Mouse (Mus musculus): ENCODE measurements around the gene Ndufa3. TPM values are rescaled to one million over a fixed set of nuclear protein-coding genes. Genes with fewer than 3 reads are reported as not detected.

Ndufa3 gene
- total and polyA plus RNA-seq, 3 experiments = 180 to 246 TPM; not detected in 1

DNA sequence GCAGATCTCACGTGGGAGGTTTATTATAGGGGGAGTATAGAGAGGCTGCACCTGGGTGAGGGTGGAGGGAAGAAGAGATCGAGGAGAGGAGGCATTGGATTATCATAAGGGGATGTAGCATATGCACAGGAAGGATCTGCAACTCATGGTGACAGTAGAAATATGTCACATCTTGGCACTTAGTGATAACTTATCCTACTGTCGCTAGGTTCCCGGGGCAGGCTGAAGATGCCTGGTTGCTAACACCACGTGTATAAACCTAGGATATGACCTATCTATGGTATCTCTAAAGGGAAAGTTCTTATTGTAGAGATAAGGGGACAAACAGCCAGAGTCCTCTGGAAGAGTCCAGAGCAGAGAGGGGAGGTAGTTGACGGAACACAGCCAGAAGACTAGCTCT is 31.4 kb upstream of the Ndufa3 start (continued):
- peak; percentile 64 for TF ChIP-seq MAX (IDR thresholded peaks at IDR 0.05; ENCODE audit: low read length)

GRCm38 (mm10) chr7:3586255-3586654 is 30.9 kb upstream of the Ndufa3 start:
- no peaks in the 10 kb centered on the region for H3K9me3 ChIP-seq (replicated peaks; ENCODE audit: insufficient read depth, low read length)
- no peaks in the 10 kb centered on the region for H3K79me2 ChIP-seq (ENCODE audit: control insufficient read depth, insufficient read depth, low read length, poor library complexity)
- H3K9ac ChIP-seq (ENCODE audit: control insufficient read depth, low read depth, low read length, poor library complexity, severe bottlenecking) = no peak overlapping the region
- H3K4me1 ChIP-seq (ENCODE audit: control insufficient read depth in 1 of 2, insufficient read depth in 2 of 2, low read length in 2 of 2) = peaks cover 2 to 3% of the 10 kb centered on the region in 2 experiments; a peak in 2 of 4 replicates
- TF ChIP-seq GABPA (IDR thresholded peaks at IDR 0.05; ENCODE audit: low read depth, low read length) = no peak
- H3K27ac ChIP-seq (ENCODE audit: control insufficient read depth, low read depth, low read length) = no peak overlapping the region
- no peak for DNase-seq (ENCODE audit: low read depth, low spot score)
- no peak overlapping the region for H3K4me3 ChIP-seq (ENCODE audit: control insufficient read depth in 1 of 2, insufficient read depth in 1 of 2, low read depth in 2 of 2, low read length in 2 of 2)
- H3K27me3 ChIP-seq (ENCODE audit: control insufficient read depth in 1 of 2, insufficient read depth in 2 of 2, low read length in 2 of 2) = no peaks in the 10 kb centered on the region
- H3K36me3 ChIP-seq (ENCODE audit: control insufficient read depth in 1 of 2, insufficient read depth in 2 of 2, low read length in 2 of 2) = peaks cover 0 to 4% of the 10 kb centered on the region in 2 experiments; a peak in 2 of 4 replicates

DNA sequence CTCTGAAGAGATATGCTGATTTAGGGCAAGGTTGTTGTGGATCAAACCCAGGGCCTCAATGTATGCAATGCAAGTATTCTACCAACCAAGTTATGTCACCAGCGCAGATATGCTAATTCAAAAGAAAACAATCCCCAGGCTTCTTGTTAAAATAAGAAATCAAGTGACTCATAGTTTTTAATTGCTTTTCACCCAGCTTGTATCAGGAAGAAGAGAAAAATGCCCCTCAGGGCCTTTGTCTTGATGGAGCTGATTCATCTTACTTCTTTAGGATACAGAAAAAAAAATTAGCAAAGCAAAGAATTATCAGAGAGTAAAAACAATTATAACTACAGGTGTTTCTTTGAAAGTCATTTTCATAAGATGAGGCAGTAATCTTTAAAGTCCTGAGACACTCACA is 29.9 kb upstream of the Ndufa3 start:
- Histone ChIP-seq H3K27ac (ENCODE audit: control insufficient read depth, low read depth, low read length) (no peak overlapping the region), H3K79me2 (ENCODE audit: control insufficient read depth, insufficient read depth, low read length, poor library complexity) (no peaks in the 10 kb centered on the region), H3K9me3 (replicated peaks; ENCODE audit: insufficient read depth, low read length) (no peaks in the 10 kb centered on the region), H3K27me3 (ENCODE audit: control insufficient read depth in 1 of 2, insufficient read depth in 2 of 2, low read length in 2 of 2) (no peaks in the 10 kb centered on the region), H3K36me3 (ENCODE audit: control insufficient read depth in 1 of 2, insufficient read depth in 2 of 2, low read length in 2 of 2) (peaks cover 0 to 4% of the 10 kb centered on the region in 2 experiments; a peak in 2 of 4 replicates), H3K4me3 (ENCODE audit: control insufficient read depth in 1 of 2, insufficient read depth in 1 of 2, low read depth in 2 of 2, low read length in 2 of 2) (no peak overlapping the region), H3K4me1 (ENCODE audit: control insufficient read depth in 1 of 2, insufficient read depth in 2 of 2, low read length in 2 of 2) (peaks cover 2 to 3% of the 10 kb centered on the region in 2 experiments; a peak in 2 of 4 replicates), H3K9ac (ENCODE audit: control insufficient read depth, low read depth, low read length, poor library complexity, severe bottlenecking) (no peak overlapping the region)
- TF ChIP-seq USF2 (IDR thresholded peaks at IDR 0.05; ENCODE audit: borderline replicate concordance in 1 of 2, insufficient read depth in 1 of 2, low read depth in 1 of 2, low read length in 2 of 2) = no peak
- TF ChIP-seq MYB (IDR thresholded peaks at IDR 0.05; ENCODE audit: low read depth, low read length) = no peak
- no peak for TF ChIP-seq GATA1 (IDR thresholded peaks at IDR 0.05; ENCODE audit: low read depth, low read length)
- no peak for TF ChIP-seq ETS1 (IDR thresholded peaks at IDR 0.05; ENCODE audit: low read depth, low read length)
- TF ChIP-seq RAD21 (IDR thresholded peaks at IDR 0.05; ENCODE audit: low read depth, low read length) = no peak
- TF ChIP-seq TAL1 (IDR thresholded peaks at IDR 0.05; ENCODE audit: low read length) = no peak
- no peak for TF ChIP-seq MXI1 (IDR thresholded peaks at IDR 0.05; ENCODE audit: low read depth, low read length)
- TF ChIP-seq UBTF (IDR thresholded peaks at IDR 0.05; ENCODE audit: borderline replicate concordance, insufficient read depth, low read depth, low read length) = no peak
- no peak for TF ChIP-seq POLR2AphosphoS5 (IDR thresholded peaks at IDR 0.05; ENCODE audit: borderline replicate concordance, low read depth, low read length)
- TF ChIP-seq GABPA (IDR thresholded peaks at IDR 0.05; ENCODE audit: low read depth, low read length) = no peak
- TF ChIP-seq POLR2A (IDR thresholded peaks at IDR 0.05; ENCODE audit: control insufficient read depth in 1 of 2, insufficient read depth in 1 of 2, low read depth in 1 of 2, low read length in 2 of 2, poor library complexity in 1 of 2) = no peak
- TF ChIP-seq USF1 (IDR thresholded peaks at IDR 0.05; ENCODE audit: low read depth, low read length) = no peak
- no peak for DNase-seq (ENCODE audit: low read depth, low spot score)
